Mouse (Mus musculus): ENCODE measurements at regions not wholly inside any gene's neighbourhood (a gene's known extent, or its start where the extent isn't known, plus 50 kb on each side); places are given as distances from the start of the nearest gene placed in this dataset.

- DNase-seq (ENCODE audit: low spot score in 2 of 2), result no peak
These were observed 464.1 kb upstream of the Nrp1 start for GRCm38 (mm10) chr8:127894284-127894683.

DNA sequence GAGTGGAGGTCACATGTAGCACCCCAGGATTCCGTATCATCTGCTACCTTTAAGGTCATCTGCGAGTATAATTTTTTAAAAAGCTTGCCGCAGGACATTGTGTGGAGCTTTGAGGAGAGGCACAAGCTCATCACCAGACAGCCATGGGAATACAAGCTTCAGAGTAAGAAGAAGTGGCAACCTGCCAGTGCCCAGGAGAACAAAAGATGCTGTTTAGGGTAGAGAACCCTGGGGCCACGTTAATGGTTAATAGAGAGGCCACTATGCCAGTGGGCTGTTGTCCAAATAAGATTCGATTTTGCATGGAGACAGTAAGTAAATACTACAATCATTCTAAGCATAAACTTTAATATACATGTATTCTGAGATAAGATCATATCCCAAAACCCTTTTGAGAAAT lies 450.0 kb upstream of the Nrp1 start:
- DNase-seq (ENCODE audit: low spot score in 2 of 2), result no peak

DNA sequence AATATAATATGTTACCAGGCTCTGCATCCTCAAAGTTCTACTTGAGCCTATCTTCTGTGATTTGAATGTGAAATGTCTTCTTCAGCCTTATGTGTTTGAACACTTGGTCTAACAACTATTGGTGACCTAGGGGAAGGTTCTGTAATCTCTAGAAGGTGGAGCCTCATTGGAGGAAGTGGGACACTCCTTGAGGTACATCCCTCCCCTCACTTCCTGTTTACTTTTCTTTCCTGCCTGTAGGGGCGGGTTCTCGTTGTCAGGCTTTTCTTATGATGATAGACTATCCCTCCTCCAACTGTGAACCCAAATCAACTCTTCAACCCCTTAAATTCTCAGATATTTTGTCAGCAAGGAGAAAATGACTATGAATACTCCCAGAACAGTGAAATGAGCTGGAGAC lies 448.8 kb upstream of the Nrp1 start:
- DNase-seq (ENCODE audit: low spot score in 2 of 2), result no peak

- no peak for DNase-seq (ENCODE audit: low spot score in 2 of 2)
These were observed 444.3 kb upstream of the Nrp1 start for GRCm38 (mm10) chr8:127914086-127914485.

GRCm38 (mm10) chr8:127914914-127915313 lies 443.5 kb upstream of the Nrp1 start:
- DNase-seq (ENCODE audit: low spot score in 2 of 2), result no peak

DNA sequence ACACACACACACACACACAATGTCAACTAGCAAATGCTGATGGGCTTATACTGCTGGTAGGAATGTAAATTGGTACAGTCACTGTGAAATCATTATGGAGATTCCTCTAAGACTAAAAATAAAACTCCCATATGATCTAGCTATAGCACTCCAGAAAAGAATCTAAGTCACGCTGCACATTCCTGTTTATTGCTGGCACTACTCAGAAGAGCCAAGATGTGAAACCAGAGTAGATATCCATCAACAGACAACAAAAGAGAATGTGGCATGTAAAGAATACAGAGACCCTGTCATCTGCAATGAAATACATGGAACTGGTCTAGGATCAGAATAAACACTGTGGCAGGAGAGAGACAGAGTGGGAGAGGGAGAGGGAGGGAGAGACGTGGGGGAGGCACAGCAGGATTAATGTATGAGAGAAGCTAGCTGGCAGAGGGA lies 442.8 kb upstream of the Nrp1 start:
- no peak for DNase-seq (ENCODE audit: low spot score in 2 of 2)

DNA sequence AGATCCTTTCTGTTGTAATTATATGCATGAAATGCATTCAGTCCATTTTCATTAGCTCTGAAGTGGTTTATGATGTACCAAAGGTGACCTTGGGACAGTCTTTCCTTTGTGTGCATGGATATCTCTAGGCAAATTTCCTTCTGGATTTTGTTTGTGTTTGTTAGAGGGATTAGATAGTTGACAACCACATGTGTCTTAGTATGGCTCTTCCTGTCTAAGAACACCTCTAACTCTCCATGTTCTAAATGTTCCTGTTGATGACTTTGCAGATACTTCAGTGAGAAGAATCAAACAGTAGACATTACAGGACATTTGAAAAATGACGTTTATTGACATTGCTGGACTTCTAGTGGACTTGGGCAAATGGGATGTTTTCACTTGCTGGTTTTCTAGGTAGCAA lies 436.5 kb upstream of the Nrp1 start:
- DNase-seq (ENCODE audit: low spot score in 2 of 2), result no peak

- no peak for DNase-seq (ENCODE audit: low spot score in 2 of 2)
These were observed 435.1 kb upstream of the Nrp1 start for GRCm38 (mm10) chr8:127923321-127923720.

GRCm38 (mm10) chr8:127932276-127932675 lies 426.1 kb upstream of the Nrp1 start:
- no peak for DNase-seq (ENCODE audit: low spot score in 2 of 2)

DNA sequence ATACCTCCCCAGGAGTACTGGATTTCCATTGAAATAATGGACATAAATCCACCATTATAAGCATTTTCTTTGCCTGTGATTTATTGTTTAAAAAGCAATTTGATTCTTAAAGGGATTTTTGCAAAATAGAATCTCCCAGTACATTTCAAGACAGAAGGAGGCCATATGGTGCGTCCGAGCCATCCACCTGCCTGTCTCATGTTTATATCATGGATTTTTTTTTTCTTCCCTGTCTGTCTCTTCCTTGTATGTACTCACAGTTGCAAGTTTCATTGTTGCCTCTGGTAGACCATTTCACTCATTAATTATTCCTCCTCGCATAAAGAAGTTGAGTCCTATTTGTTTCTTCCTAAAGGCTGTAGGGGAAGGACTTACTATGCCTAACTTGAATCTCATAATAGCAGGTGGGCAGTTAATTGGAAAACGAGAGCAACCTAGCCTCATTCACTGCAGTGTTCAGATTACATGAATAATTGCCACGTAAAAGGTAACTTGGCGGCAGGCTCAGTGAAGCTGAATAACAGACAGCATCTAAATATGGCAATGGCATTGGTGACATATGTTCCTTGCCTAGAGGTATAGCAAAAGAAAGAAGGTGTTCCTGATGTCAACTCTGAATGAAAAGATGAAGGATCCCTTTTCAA lies 421.5 kb upstream of the Nrp1 start:
- no peak for DNase-seq (ENCODE audit: low spot score in 2 of 2)

GRCm38 (mm10) chr8:127939284-127939985 lies 419.0 kb upstream of the Nrp1 start:
- DNase-seq (ENCODE audit: low spot score in 2 of 2), result no peak

DNA sequence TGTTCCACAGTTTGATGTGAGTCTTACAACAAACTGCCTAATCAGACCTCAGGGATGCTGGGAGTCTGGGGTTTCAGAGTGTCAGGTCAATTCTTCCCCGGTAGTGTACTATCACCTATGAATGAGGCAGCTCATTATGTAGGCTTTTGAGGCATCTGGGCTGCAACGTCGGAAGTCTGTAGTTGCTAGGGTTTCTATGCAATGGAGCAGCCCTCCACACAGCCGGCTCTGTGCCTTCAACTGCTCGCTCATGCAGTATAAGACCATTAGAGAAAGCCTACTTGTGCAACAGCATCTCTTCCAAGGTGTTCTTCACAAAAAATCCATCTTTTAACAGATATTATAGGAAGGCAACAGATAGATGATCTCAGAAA lies 418.4 kb upstream of the Nrp1 start:
- no peak for DNase-seq (ENCODE audit: low spot score in 2 of 2)

GRCm38 (mm10) chr8:127942319-127942718 lies 416.1 kb upstream of the Nrp1 start:
- no peak for DNase-seq (ENCODE audit: low spot score in 2 of 2)

- DNase-seq (ENCODE audit: low spot score in 2 of 2), result no peak
These were observed 413.4 kb upstream of the Nrp1 start for GRCm38 (mm10) chr8:127944955-127945498.

GRCm38 (mm10) chr8:127957571-127957970 lies 400.8 kb upstream of the Nrp1 start:
- DNase-seq (ENCODE audit: low spot score in 2 of 2), result no peak

GRCm38 (mm10) chr8:127958351-127959044 lies 399.9 kb upstream of the Nrp1 start:
- DNase-seq (ENCODE audit: low spot score in 2 of 2), result no peak

- no peak for DNase-seq (ENCODE audit: low spot score in 2 of 2)
These were observed 395.5 kb upstream of the Nrp1 start for GRCm38 (mm10) chr8:127962862-127963261.

GRCm38 (mm10) chr8:127963625-127964024 lies 394.8 kb upstream of the Nrp1 start:
- no peak for DNase-seq (ENCODE audit: low spot score in 2 of 2)

- DNase-seq (ENCODE audit: low spot score in 2 of 2), result no peak
These were observed 393.6 kb upstream of the Nrp1 start for GRCm38 (mm10) chr8:127964801-127965200.

DNA sequence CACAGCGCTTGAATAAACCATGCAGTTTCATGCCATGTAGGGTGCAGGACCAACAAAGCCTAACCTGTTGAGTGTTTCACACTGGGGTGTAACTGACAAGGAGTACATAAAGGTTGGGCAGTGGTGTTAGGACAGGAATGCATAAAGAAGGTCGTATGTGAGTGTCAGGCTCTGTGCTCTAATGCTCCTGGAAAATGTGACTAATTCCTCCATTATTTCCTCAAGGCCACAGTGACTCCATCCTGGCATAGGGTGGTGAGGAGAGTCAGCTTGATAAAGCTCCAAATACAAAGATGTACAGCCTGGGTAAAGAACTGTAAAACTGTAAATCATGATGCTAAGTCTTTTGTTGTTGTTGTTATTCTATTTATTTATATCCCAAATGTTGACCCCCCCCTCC lies 393.1 kb upstream of the Nrp1 start:
- DNase-seq (ENCODE audit: low spot score in 2 of 2), result no peak

DNA sequence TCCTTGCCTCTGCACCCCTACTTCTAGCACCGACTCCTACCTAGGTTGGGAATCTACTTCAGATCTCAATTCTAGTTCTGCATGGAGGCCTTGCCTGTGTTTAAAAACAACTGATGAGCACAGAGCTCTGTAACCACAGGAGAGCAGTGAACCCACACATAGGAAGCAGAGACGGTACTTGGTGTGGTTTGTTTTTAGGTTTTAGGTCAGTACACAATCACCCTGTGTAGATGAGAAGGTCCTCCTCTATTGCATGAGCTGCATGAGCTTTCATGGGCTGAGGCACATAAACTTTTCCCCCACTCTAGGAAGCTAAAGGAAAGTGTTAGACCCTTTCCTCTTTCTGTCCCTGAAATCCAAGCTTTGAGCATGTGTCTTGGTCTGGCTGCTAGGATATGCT lies 390.4 kb upstream of the Nrp1 start:
- DNase-seq (ENCODE audit: low spot score in 2 of 2), result no peak

- no peak for DNase-seq (ENCODE audit: low spot score in 2 of 2)
These were observed 385.2 kb upstream of the Nrp1 start for GRCm38 (mm10) chr8:127973194-127973593.

DNA sequence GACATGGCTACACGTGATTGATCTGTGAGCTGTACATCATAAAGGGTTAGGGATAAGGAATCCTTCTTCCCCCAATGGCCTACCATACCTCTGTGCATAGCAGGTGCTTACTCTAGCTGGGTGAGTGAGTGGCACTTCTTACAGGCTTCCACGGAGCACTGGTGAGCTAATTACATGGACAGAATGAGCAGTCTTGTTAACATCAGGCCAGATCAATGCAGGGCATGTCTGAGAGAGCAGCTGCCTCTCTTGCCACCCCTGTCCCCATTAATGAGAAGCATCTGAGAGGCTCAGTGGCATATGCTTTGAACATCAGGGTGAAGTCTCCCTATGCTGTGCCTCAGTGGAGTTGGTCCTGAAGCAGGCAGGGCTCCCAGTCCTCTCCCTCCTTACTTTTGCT lies 380.7 kb upstream of the Nrp1 start:
- DNase-seq (ENCODE audit: low spot score in 2 of 2), result no peak
